Comparison of ENCODE assay signal across 26 mouse cellular contexts in the genomic region with DNA sequence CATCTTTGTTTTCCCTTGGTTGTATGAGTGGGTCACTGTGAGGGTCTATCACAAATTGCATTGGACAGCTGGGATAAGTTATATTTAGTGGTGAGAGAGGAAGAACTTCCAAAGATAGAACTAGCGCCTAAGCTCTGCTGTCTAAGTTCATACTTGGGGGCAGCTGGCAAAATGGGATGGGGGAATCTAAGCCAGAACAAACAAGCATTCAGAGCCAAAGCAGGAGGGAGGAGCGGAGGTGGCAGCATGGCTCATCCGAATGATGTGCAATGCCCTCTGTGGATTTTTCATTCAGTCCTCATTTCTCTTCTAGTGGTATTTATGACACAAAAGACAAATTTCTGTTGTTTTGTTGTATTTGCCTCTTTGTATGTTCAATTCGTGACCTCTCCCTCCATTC.
A peak's percentile ranks its signal among the peaks of the same experiment; 100 is the strongest.
DNase-seq lines count a peak whose midpoint lies in the region; ATAC-seq and TF ChIP-seq lines count a peak whose summit lies in the region.
"Had no signal": no experiment of that assay in that cellular context is flagged by ENCODE, and none has a peak within 500 bp of the region (broad histone marks: within the 10 kb centered on the region; RNA-seq: fewer than 3 reads in every experiment).

No protein-coding gene starts in this region.

- TF ChIP-seq CTCF in lung, adult 2 months (IDR thresholded peaks at IDR 0.05; ENCODE audit: insufficient read depth, low read length): no peak

- H3K9me3 ChIP-seq in kidney, embryonic 15.5 days (replicated peaks): no peaks in the 10 kb centered on the region
- H3K9me3 ChIP-seq: neural tube, embryonic 12.5 days had no signal

- H3K4me3 ChIP-seq in kidney, embryonic 15.5 days (replicated peaks): no peak overlapping the region
- H3K4me3 ChIP-seq in lung, adult 2 months (replicated peaks; ENCODE audit: extremely low read depth, low read depth, low read length): no peak overlapping the region
- H3K4me3 ChIP-seq: embryonic facial prominence, embryonic 13.5 days; neural tube, embryonic 12.5 days had no signal

- peak; percentile 48 for DNase-seq in heart, adult 11 months
- DNase-seq in heart, postnatal 4 days: no peak
- DNase-seq in kidney, adult 9 months: peak; percentile 17
- DNase-seq in lung, postnatal 10 days: peak; percentile 17
- no peak for DNase-seq in lung, adult 2 months
- DNase-seq in layer of hippocampus, postnatal 36 days: peak; percentile 27 to 41
- DNase-seq in left cerebral cortex, adult 8-10 months (ENCODE audit: low spot score in 2 of 2): no peak
- DNase-seq: adrenal gland, postnatal 36 days; cerebellum, adult 11 months; cerebellum, postnatal 25 days; gastrocnemius, postnatal 10 days; heart, adult 18-20 months; kidney, postnatal 14 days; midbrain, embryonic 14.5 days; right cerebral cortex, postnatal 14 days; thymus, adult 2 months had no signal

- WGBS in kidney, embryonic 15.5 days: 82% methylated on average over 4 of the region's 4 CpGs
- 61% methylated on average over 4 of the region's 4 CpGs for WGBS in lung, adult 2 months

- no peak overlapping the region for H3K9ac ChIP-seq in kidney, embryonic 15.5 days
- H3K9ac ChIP-seq: embryonic facial prominence, embryonic 13.5 days; liver, embryonic 14.5 days; neural tube, embryonic 12.5 days had no signal

- no peaks in the 10 kb centered on the region for H3K36me3 ChIP-seq in kidney, embryonic 15.5 days
- H3K36me3 ChIP-seq: embryonic facial prominence, embryonic 13.5 days; neural tube, embryonic 12.5 days had no signal

- H3K4me2 ChIP-seq in kidney, embryonic 15.5 days: no peak overlapping the region
- H3K4me2 ChIP-seq: embryonic facial prominence, embryonic 13.5 days; neural tube, embryonic 12.5 days had no signal

- no peaks in the 10 kb centered on the region for H3K27me3 ChIP-seq in kidney, embryonic 15.5 days
- H3K27me3 ChIP-seq: embryonic facial prominence, embryonic 13.5 days; neural tube, embryonic 12.5 days; Patski had no signal

- H3K27ac ChIP-seq in kidney, embryonic 15.5 days: no peak overlapping the region
- H3K27ac ChIP-seq: embryonic facial prominence, embryonic 13.5 days; hindbrain, postnatal 0 days; liver, embryonic 14.5 days; neural tube, embryonic 12.5 days; stomach, postnatal 0 days had no signal

- no peak for ATAC-seq in kidney, embryonic 15.5 days (replicated peaks; ENCODE audit: low FRiP score)
- ATAC-seq: CD4-positive, CD25-positive, alpha-beta regulatory T cell, adult 4 months; forebrain, embryonic 14.5 days; hindbrain, postnatal 0 days; intestine, embryonic 16.5 days; Patski had no signal

- TF ChIP-seq POLR2A in lung, adult 2 months (IDR thresholded peaks at IDR 0.05; ENCODE audit: borderline replicate concordance, extremely low read depth, low read depth, low read length): no peak

- peaks cover 17% of the 10 kb centered on the region for H3K4me1 ChIP-seq in kidney, embryonic 15.5 days
- no peaks in the 10 kb centered on the region for H3K4me1 ChIP-seq in lung, adult 2 months (ENCODE audit: control insufficient read depth, insufficient read depth, low read length)
- H3K4me1 ChIP-seq: embryonic facial prominence, embryonic 13.5 days; neural tube, embryonic 12.5 days had no signal

Comparison
In these comparisons a context has a peak if more than half of its experiments do, and no peak if none do; other contexts are left out.
1. DNase-seq: peak in heart, adult 11 months (single experiment), kidney, adult 9 months (single experiment), lung, postnatal 10 days (single experiment) and layer of hippocampus, postnatal 36 days (2 of 2); none in heart, postnatal 4 days (single experiment), lung, adult 2 months (single experiment) and left cerebral cortex, adult 8-10 months (0 of 2).